ENCODE assay signal across 9 mouse cellular contexts in genomic region chr16:20714307-20715080, GRCm38 (mm10). TPM values are rescaled to one million over a fixed set of nuclear protein-coding genes. Genes with fewer than 3 reads are reported as not detected.
DNase-seq lines count a peak whose midpoint lies in the region; ATAC-seq and TF ChIP-seq lines count a peak whose summit lies in the region.
"Had no signal": no experiment of that assay in that cellular context is flagged by ENCODE, and none has a peak within 500 bp of the region (broad histone marks: within the 10 kb centered on the region; RNA-seq: fewer than 3 reads in every experiment).

No protein-coding gene starts in this region.

- WGBS in forebrain, postnatal 0 days = 36% methylated on average over 11 of the region's 11 CpGs
- 28% methylated on average over 11 of the region's 11 CpGs for WGBS in midbrain, embryonic 10.5 days
- WGBS in thymus, adult 2 months = 91% methylated on average over 11 of the region's 11 CpGs

- peak overlapping the region; percentile 84 for H3K4me2 ChIP-seq in forebrain, postnatal 0 days (ENCODE audit: low read depth)

- no peak overlapping the region for H3K27ac ChIP-seq in forebrain, postnatal 0 days (ENCODE audit: low read depth, low read length)
- H3K27ac ChIP-seq in midbrain, embryonic 10.5 days (replicated peaks) = peak overlapping the region; percentile 92
- no peak overlapping the region for H3K27ac ChIP-seq in thymus, adult 2 months (ENCODE audit: control insufficient read depth, insufficient read depth, low read length)

- no peak for TF ChIP-seq POLR2A in thymus, adult 2 months (IDR thresholded peaks at IDR 0.05; ENCODE audit: control insufficient read depth, extremely low read depth, insufficient read depth, low read length, poor library complexity)

- intact Hi-C loops in gastrocnemius, postnatal 14 days (cut with DNase I; ENCODE audit: low total_unique reads) = no loop called here

- DNase-seq in cerebellum, adult 9-11 months = peak; percentile 60
- no peak for DNase-seq in cerebellum, postnatal 4 days (ENCODE audit: low spot score in 2 of 2)
- DNase-seq in ES-CJ7 (ENCODE audit: low read depth, low spot score) = peak; percentile 78
- DNase-seq in forebrain, postnatal 0 days = no peak
- DNase-seq in midbrain, embryonic 10.5 days (ENCODE audit: low spot score) = peak; percentile 25
- DNase-seq in thymus, adult 2 months = no peak
- DNase-seq in gastrocnemius, postnatal 14 days = no peak

- H3K27me3 ChIP-seq in forebrain, postnatal 0 days (ENCODE audit: insufficient read depth, low read length) = no peaks in the 10 kb centered on the region
- peaks cover 9% of the 10 kb centered on the region; the same call in 1 of the 2 replicates for H3K27me3 ChIP-seq in midbrain, embryonic 10.5 days (ENCODE audit: low read depth, poor library complexity, severe bottlenecking)
- H3K27me3 ChIP-seq in thymus, adult 2 months (ENCODE audit: control insufficient read depth, insufficient read depth, low read length) = no peaks in the 10 kb centered on the region

- H3K4me1 ChIP-seq in forebrain, postnatal 0 days (ENCODE audit: insufficient read depth) = peaks cover 14% of the 10 kb centered on the region
- H3K4me1 ChIP-seq in midbrain, embryonic 10.5 days = peaks cover 50% of the 10 kb centered on the region
- H3K4me1 ChIP-seq in thymus, adult 2 months (replicated peaks; ENCODE audit: control insufficient read depth, insufficient read depth, low read length) = peaks cover 17% of the 10 kb centered on the region

- TF ChIP-seq CTCF in forebrain, postnatal 0 days (IDR thresholded peaks at IDR 0.05; ENCODE audit: low read depth) = no peak
- TF ChIP-seq CTCF in thymus, adult 2 months (IDR thresholded peaks at IDR 0.05; ENCODE audit: borderline replicate concordance, control insufficient read depth, extremely low read depth, insufficient read depth, low read length, poor library complexity) = no peak

- H3K9me3 ChIP-seq in forebrain, postnatal 0 days (ENCODE audit: low read length) = no peaks in the 10 kb centered on the region
- H3K9me3 ChIP-seq in midbrain, embryonic 10.5 days (replicated peaks) = no peaks in the 10 kb centered on the region

- 0 out of 2 replicates have a peak overlapping the region, but pooled peaks have one; percentile 84 for H3K9ac ChIP-seq in forebrain, postnatal 0 days

- H3K36me3 ChIP-seq in forebrain, postnatal 0 days (ENCODE audit: insufficient read depth) = peaks cover 17% of the 10 kb centered on the region
- H3K36me3 ChIP-seq in midbrain, embryonic 10.5 days = peaks cover 44% of the 10 kb centered on the region
- no peaks in the 10 kb centered on the region for H3K36me3 ChIP-seq in thymus, adult 2 months (ENCODE audit: control insufficient read depth, insufficient read depth, low read length)

- no peak for ATAC-seq in forebrain, postnatal 0 days
- no peak for ATAC-seq in granulocyte monocyte progenitor cell, adult 5-6 weeks (replicated peaks; ENCODE audit: poor library complexity, severe bottlenecking)

- peak overlapping the region; percentile 69; the same call in 1 of the 2 replicates for H3K4me3 ChIP-seq in forebrain, postnatal 0 days (ENCODE audit: low read depth, low read length)
- H3K4me3 ChIP-seq in midbrain, embryonic 10.5 days = peak overlapping the region; percentile 74
- H3K4me3 ChIP-seq in thymus, adult 2 months (ENCODE audit: control insufficient read depth, insufficient read depth, low read length) = no peak overlapping the region

RNA-seq across cellular contexts. Expression of gene Polr2h, which starts 3.0 kb away (rescaled TPM):
- 43.7 and 55.3 TPM in 2 replicates for total RNA-seq in forebrain, postnatal 0 days (2014; rRNA removed)
- polyA plus RNA-seq in forebrain, postnatal 0 days (2015; fragmentation: Nextera tagmentation; extraction: Ambion mirVana) = 87.4 and 103 TPM in 2 replicates
- polyA plus RNA-seq in midbrain, embryonic 10.5 days (2016; fragmentation: Nextera tagmentation; extraction: Ambion mirVana) = 136 and 148 TPM in 2 replicates
- 24.7 and 32.9 TPM in 2 replicates for polyA plus RNA-seq in thymus, adult 2 months (2012; rRNA removed)
- 10 to 100 TPM; 10.9 to 14.1 TPM for total RNA-seq in gastrocnemius, postnatal 14 days (2021)
- total RNA-seq in granulocyte monocyte progenitor cell, adult 5-6 weeks (2014; fragmentation: Nextera tagmentation) = 62.4 and 81.5 TPM in 2 replicates
- total RNA-seq in granulocyte monocyte progenitor cell, adult 5-6 weeks (2017) = 61.8 and 91.6 TPM in 2 replicates

RNA-seq across cellular contexts. Expression of gene Clcn2, which starts 3.1 kb away (rescaled TPM):
- total RNA-seq in forebrain, postnatal 0 days (2014; rRNA removed) = 41.9 and 47.9 TPM in 2 replicates
- polyA plus RNA-seq in forebrain, postnatal 0 days (2015; fragmentation: Nextera tagmentation; extraction: Ambion mirVana) = 10.7 and 14.1 TPM in 2 replicates
- polyA plus RNA-seq in midbrain, embryonic 10.5 days (2016; fragmentation: Nextera tagmentation; extraction: Ambion mirVana) = 12.8 and 16.8 TPM in 2 replicates
- polyA plus RNA-seq in thymus, adult 2 months (2012; rRNA removed) = 40.5 and 42.1 TPM in 2 replicates
- total RNA-seq in gastrocnemius, postnatal 14 days (2021) = 1 to 10 TPM; 2.3 to 2.7 TPM
- total RNA-seq in granulocyte monocyte progenitor cell, adult 5-6 weeks (2014; fragmentation: Nextera tagmentation) = 2.6 and 6.0 TPM in 2 replicates
- 1.9 and 3.8 TPM in 2 replicates for total RNA-seq in granulocyte monocyte progenitor cell, adult 5-6 weeks (2017)

RNA-seq across cellular contexts. Expression of gene Chrd, which starts 18.4 kb away (rescaled TPM):
- 15.8 and 15.9 TPM in 2 replicates for total RNA-seq in forebrain, postnatal 0 days (2014; rRNA removed)
- polyA plus RNA-seq in forebrain, postnatal 0 days (2015; fragmentation: Nextera tagmentation; extraction: Ambion mirVana) = 3.4 and 3.6 TPM in 2 replicates
- 1.5 and 2.0 TPM in 2 replicates for polyA plus RNA-seq in midbrain, embryonic 10.5 days (2016; fragmentation: Nextera tagmentation; extraction: Ambion mirVana)
- polyA plus RNA-seq in thymus, adult 2 months (2012; rRNA removed) = 3.6 and 3.7 TPM in 2 replicates
- 1 to 10 TPM; 3.7 to 4.6 TPM for total RNA-seq in gastrocnemius, postnatal 14 days (2021)
- not detected in 2 replicates for total RNA-seq in granulocyte monocyte progenitor cell, adult 5-6 weeks (2014; fragmentation: Nextera tagmentation)
- not detected in 2 replicates for total RNA-seq in granulocyte monocyte progenitor cell, adult 5-6 weeks (2017)
- total RNA-seq: common myeloid progenitor, adult 5-6 weeks had no signal

RNA-seq across cellular contexts. Expression of gene Thpo, which starts 19.8 kb away (rescaled TPM):
- 0.69 and 1.0 TPM in 2 replicates for total RNA-seq in forebrain, postnatal 0 days (2014; rRNA removed)
- 0.51 and 0.52 TPM in 2 replicates for polyA plus RNA-seq in forebrain, postnatal 0 days (2015; fragmentation: Nextera tagmentation; extraction: Ambion mirVana)
- polyA plus RNA-seq in midbrain, embryonic 10.5 days (2016; fragmentation: Nextera tagmentation; extraction: Ambion mirVana) = 0.37 and 0.56 TPM in 2 replicates
- 0.69 and 1.0 TPM in 2 replicates for polyA plus RNA-seq in thymus, adult 2 months (2012; rRNA removed)
- 1 to 10 TPM in 1 of 2 experiments, under 1 TPM in 1; 0.90 to 1.7 TPM for total RNA-seq in gastrocnemius, postnatal 14 days (2021)
- total RNA-seq in granulocyte monocyte progenitor cell, adult 5-6 weeks (2014; fragmentation: Nextera tagmentation) = not detected in 2 replicates
- total RNA-seq in granulocyte monocyte progenitor cell, adult 5-6 weeks (2017) = not detected in 2 replicates
- total RNA-seq: common myeloid progenitor, adult 5-6 weeks had no signal

RNA-seq across cellular contexts. Expression of gene Fam131a, which starts 21.5 kb away (rescaled TPM):
- 169 and 200 TPM in 2 replicates for total RNA-seq in forebrain, postnatal 0 days (2014; rRNA removed)
- 81.6 and 89.9 TPM in 2 replicates for polyA plus RNA-seq in forebrain, postnatal 0 days (2015; fragmentation: Nextera tagmentation; extraction: Ambion mirVana)
- 8.8 and 11.3 TPM in 2 replicates for polyA plus RNA-seq in midbrain, embryonic 10.5 days (2016; fragmentation: Nextera tagmentation; extraction: Ambion mirVana)
- polyA plus RNA-seq in thymus, adult 2 months (2012; rRNA removed) = 6.9 and 8.9 TPM in 2 replicates
- 10 to 100 TPM; 28.7 to 34.5 TPM for total RNA-seq in gastrocnemius, postnatal 14 days (2021)
- total RNA-seq in granulocyte monocyte progenitor cell, adult 5-6 weeks (2014; fragmentation: Nextera tagmentation) = 1.6 TPM in 1 of 2 replicates, not detected in the other
- 0.43 TPM in 1 of 2 replicates, not detected in the other for total RNA-seq in granulocyte monocyte progenitor cell, adult 5-6 weeks (2017)
- total RNA-seq: common myeloid progenitor, adult 5-6 weeks had no signal

Comparison
In these comparisons a context has a peak if more than half of its experiments do, and no peak if none do; other contexts are left out.
1. DNase-seq: peak in cerebellum, adult 9-11 months (single experiment), ES-CJ7 (single experiment) and midbrain, embryonic 10.5 days (single experiment); none in cerebellum, postnatal 4 days (0 of 2), forebrain, postnatal 0 days (single experiment), thymus, adult 2 months (single experiment) and gastrocnemius, postnatal 14 days (single experiment).
2. RNA of gene Chrd, which starts 18.4 kb away (total RNA-seq): 15.8 to 15.9 TPM in forebrain, postnatal 0 days and 3.7 to 4.6 TPM in gastrocnemius, postnatal 14 days; not detected in granulocyte monocyte progenitor cell, adult 5-6 weeks; every median in the first group is over 4 times any median in the second.